Comparison of ENCODE assay signal across 10 mouse cellular contexts in genomic region chr10:42583157-42583872, GRCm38 (mm10). TPM values are rescaled to one million over a fixed set of nuclear protein-coding genes. Genes with fewer than 3 reads are reported as not detected.
DNase-seq lines count a peak whose midpoint lies in the region; ATAC-seq lines count a peak whose summit lies in the region.
"Had no signal": no experiment of that assay in that cellular context is flagged by ENCODE, and none has a peak within 500 bp of the region (broad histone marks: within the 10 kb centered on the region; RNA-seq: fewer than 3 reads in every experiment).

TSS of gene Nr2e1 (minus strand) at chr10:42583632.
TSS of gene Ostm1 (plus strand) at chr10:42583822.

- no peak for ATAC-seq in heart, embryonic 14.5 days (ENCODE audit: insufficient number of reproducible peaks, insufficient read depth, low FRiP score, low read depth)
- no peak for ATAC-seq in hindbrain, embryonic 15.5 days (ENCODE audit: low FRiP score, low read depth)
- no peak for ATAC-seq in cerebellum, adult (ENCODE audit: insufficient number of reproducible peaks, low FRiP score, low TSS enrichment)

- H3K27me3 ChIP-seq in heart, embryonic 14.5 days (ENCODE audit: control insufficient read depth, insufficient read depth, low read length) = peaks cover 98% of the 10 kb centered on the region
- peaks cover 81% of the 10 kb centered on the region for H3K27me3 ChIP-seq in hindbrain, embryonic 15.5 days

- 0 out of 2 replicates have a peak, but pooled peaks cover 3% of the 10 kb centered on the region for H3K9me3 ChIP-seq in heart, embryonic 14.5 days (ENCODE audit: control insufficient read depth, low read length)
- H3K9me3 ChIP-seq in hindbrain, embryonic 15.5 days = no peaks in the 10 kb centered on the region

- H3K27ac ChIP-seq in heart, embryonic 14.5 days (replicated peaks in 1 of 2; ENCODE audit: control insufficient read depth in 1 of 2, insufficient read depth in 1 of 2, low read depth in 2 of 2, low read length in 2 of 2) = no peak within 1 kb of the TSS
- H3K27ac ChIP-seq in hindbrain, embryonic 15.5 days (replicated peaks) = no peak within 1 kb of the TSS

- H3K4me3 ChIP-seq in heart, embryonic 14.5 days (ENCODE audit: control insufficient read depth in 1 of 2, insufficient read depth in 1 of 2, low read depth in 1 of 2, low read length in 2 of 2) = peak within 1 kb of the TSS; percentile 11 to 39
- H3K4me3 ChIP-seq in hindbrain, embryonic 15.5 days = peak within 1 kb of the TSS; percentile 21

- H3K9ac ChIP-seq in heart, embryonic 14.5 days (ENCODE audit: low read length) = no peak within 1 kb of the TSS
- no peak within 1 kb of the TSS for H3K9ac ChIP-seq in hindbrain, embryonic 15.5 days

- DNase-seq in heart, postnatal 10 days = no peak
- peak; percentile 67 for DNase-seq in embryo, embryonic 9.5 days (ENCODE audit: extremely low spot score)
- peak; percentile 20 to 39 for DNase-seq in left cerebral cortex, adult 9 months (ENCODE audit: low spot score in 2 of 2)
- peak; percentile 97 for DNase-seq in retina, postnatal 1 day
- DNase-seq in adrenal gland, postnatal 14 days = no peak

- H3K4me1 ChIP-seq in heart, embryonic 14.5 days (ENCODE audit: control insufficient read depth in 2 of 2, insufficient read depth in 2 of 2, low read length in 2 of 2) = peaks cover 5 to 30% of the 10 kb centered on the region in 2 experiments; a peak in 3 of 4 replicates
- peaks cover 28% of the 10 kb centered on the region for H3K4me1 ChIP-seq in hindbrain, embryonic 15.5 days (replicated peaks)

- intact Hi-C loops in heart, postnatal 10 days (cut with DNase I) = loop anchor here (2.0 kb wide), 1 partner anchor 49 kb away; no protein-coding TSS in a partner anchor

- under 1% methylated on average over 43 of the region's 43 CpGs for WGBS in heart, embryonic 14.5 days
- under 1% methylated on average over 43 of the region's 43 CpGs for WGBS in hindbrain, embryonic 15.5 days

- peak within 1 kb of the TSS; percentile 57 for H3K4me2 ChIP-seq in heart, embryonic 14.5 days (ENCODE audit: low read length)
- peak within 1 kb of the TSS; percentile 46 for H3K4me2 ChIP-seq in hindbrain, embryonic 15.5 days

- no peaks in the 10 kb centered on the region for H3K36me3 ChIP-seq in heart, embryonic 14.5 days (ENCODE audit: control insufficient read depth, insufficient read depth, low read length)
- H3K36me3 ChIP-seq in hindbrain, embryonic 15.5 days = no peaks in the 10 kb centered on the region

RNA-seq across cellular contexts. Expression of gene Nr2e1, which starts in this region (rescaled TPM):
- polyA plus RNA-seq in heart, embryonic 14.5 days (2014; fragmentation: Nextera tagmentation; extraction: Ambion mirVana) = not detected in 2 replicates
- not detected for total RNA-seq in heart, postnatal 10 days (2021)
- 0.39 and 0.87 TPM in 2 replicates for polyA plus RNA-seq in hindbrain, embryonic 15.5 days (2015; fragmentation: Nextera tagmentation; extraction: Ambion mirVana)
- not detected in 2 replicates for total RNA-seq in adrenal gland, postnatal 14 days (2021)
- total RNA-seq: MEL had no signal
- polyA plus RNA-seq: gonadal fat pad, adult 2 months had no signal

RNA-seq across cellular contexts. Expression of gene Ostm1, which starts in this region (rescaled TPM):
- polyA plus RNA-seq in heart, embryonic 14.5 days (2014; fragmentation: Nextera tagmentation; extraction: Ambion mirVana) = 22.3 and 22.7 TPM in 2 replicates
- 10 to 100 TPM; 19.6 to 20.1 TPM for total RNA-seq in heart, postnatal 10 days (2021)
- polyA plus RNA-seq in hindbrain, embryonic 15.5 days (2015; fragmentation: Nextera tagmentation; extraction: Ambion mirVana) = 35.0 and 35.4 TPM in 2 replicates
- 20.4 and 25.2 TPM in 2 replicates for total RNA-seq in adrenal gland, postnatal 14 days (2021)

Comparison
In these comparisons a context has a peak if more than half of its experiments do, and no peak if none do; other contexts are left out.
1. DNase-seq: peak in embryo, embryonic 9.5 days (single experiment), left cerebral cortex, adult 9 months (2 of 2) and retina, postnatal 1 day (single experiment); none in heart, postnatal 10 days (0 of 2) and adrenal gland, postnatal 14 days (single experiment).